Mouse (Mus musculus) kidney, embryonic 14.5 days (tissue): ENCODE data around the gene Babam2. TPM values are rescaled to one million over a fixed set of nuclear protein-coding genes. Genes with fewer than 3 reads are reported as not detected.

Experiments
- ATAC-seq: fragments of 200-750 bp; cut with Nextera tagmentation; 2 replicates; pipeline ENCODE4 v1.8.0; 2017; ENCODE audit warnings: moderate number of reproducible peaks, mild to moderate bottlenecking, moderate TSS enrichment, moderate library complexity; ENCODE audit not compliant: low FRiP score, low TSS enrichment
- H3K27ac ChIP-seq: fragments of 300-500 bp; sonication (generic); 2 replicates; pipeline ENCODE4 v1.5.1; 2014; ENCODE audit warnings: low read depth, mild to moderate bottlenecking, low read length, moderate library complexity, mixed read lengths
- H3K27me3 ChIP-seq: fragments of 300-500 bp; sonication (generic); 2 replicates; pipeline ENCODE4 v1.6.1; 2014; ENCODE audit warnings: mild to moderate bottlenecking, low read length; ENCODE audit not compliant: control insufficient read depth, insufficient read depth
- H3K36me3 ChIP-seq: fragments of 300-500 bp; sonication (generic); 2 replicates; pipeline ENCODE4 v1.6.1; 2014; ENCODE audit warnings: low read length, mixed read lengths; ENCODE audit not compliant: control insufficient read depth, insufficient read depth
- H3K4me1 ChIP-seq: fragments of 300-500 bp; sonication (generic); 2 replicates; pipeline ENCODE4 v1.6.1; 2014; ENCODE audit warnings: low read length, mixed read lengths; ENCODE audit not compliant: control insufficient read depth, insufficient read depth
- H3K4me2 ChIP-seq: fragments of 300-500 bp; sonication (generic); replicated peaks from 2 replicates; pipeline ENCODE4 v1.6.1; 2014; ENCODE audit warnings: low read depth, mild to moderate bottlenecking, low read length
- H3K4me3 ChIP-seq: fragments of 300-500 bp; sonication (generic); 2 replicates; pipeline ENCODE4 v1.5.1; 2014; ENCODE audit warnings: mild to moderate bottlenecking, low read length
- H3K9ac ChIP-seq: fragments of 300-500 bp; sonication (generic); 2 replicates; pipeline ENCODE4 v1.6.1; 2014; ENCODE audit warnings: low read depth, mild to moderate bottlenecking, low read length, moderate library complexity
- H3K9me3 ChIP-seq: fragments of 300-500 bp; sonication (generic); 2 replicates; pipeline ENCODE4 v1.6.1; 2016; ENCODE audit warnings: low read length; ENCODE audit not compliant: control insufficient read depth
- WGBS: fragments of 180-500 bp; shearing (Covaris S2); extraction: QIAGEN DNeasy Blood & Tissue Kit; methylation state at CpG from one replicate; pipeline ENCODE4 v1.1.7; 2014; 5-methylcytosine and 5-hydroxymethylcytosine counted together
- polyA plus RNA-seq: library from polyadenylated mRNA; unstranded; fragments of >200 nt; fragmentation: Nextera tagmentation; extraction: Ambion mirVana; gene quantifications from 2 replicates; pipeline ENCODE4 v1.2.1, GENCODE M21; 2014

Babam2 gene
- polyA plus RNA-seq, 1 experiment from 2014 or later, result 60.6 TPM

- no peak for ATAC-seq
- Histone ChIP-seq H3K27me3 (no peaks in the 10 kb centered on the region), H3K9me3 (no peaks in the 10 kb centered on the region), H3K4me3 (no peak overlapping the region), H3K4me1 (no peaks in the 10 kb centered on the region), H3K4me2 (no peak overlapping the region), H3K9ac (no peak overlapping the region), H3K27ac (no peak overlapping the region), H3K36me3 (no peaks in the 10 kb centered on the region; the same call in 1 of the 2 replicates)
- 94% methylated on average over 7 of the region's 7 CpGs for WGBS
These were observed 317.3 kb downstream of the Babam2 start for GRCm38 (mm10) chr5:32014786-32015185.

GRCm38 (mm10) chr5:32015949-32016478 lies 318.5 kb downstream of the Babam2 start:
- Histone ChIP-seq H3K36me3 (no peaks in the 10 kb centered on the region), H3K4me1 (no peaks in the 10 kb centered on the region), H3K27me3 (no peaks in the 10 kb centered on the region), H3K9me3 (no peaks in the 10 kb centered on the region), H3K9ac (no peak overlapping the region), H3K4me3 (no peak overlapping the region), H3K4me2 (no peak overlapping the region), H3K27ac (no peak overlapping the region)
- WGBS, result 79% methylated on average over 9 of the region's 9 CpGs
- ATAC-seq, result no peak

GRCm38 (mm10) chr5:32017686-32018085 lies 320.2 kb downstream of the Babam2 start:
- no peaks in the 10 kb centered on the region for H3K27me3 ChIP-seq
- H3K4me3 ChIP-seq, result no peak overlapping the region
- no peak overlapping the region for H3K27ac ChIP-seq
- no peaks in the 10 kb centered on the region for H3K9me3 ChIP-seq
- no peak overlapping the region for H3K9ac ChIP-seq
- no peaks in the 10 kb centered on the region for H3K36me3 ChIP-seq
- no peak for ATAC-seq
- no peak overlapping the region for H3K4me2 ChIP-seq
- H3K4me1 ChIP-seq, result no peaks in the 10 kb centered on the region
- 73% methylated on average over 3 of the region's 3 CpGs for WGBS

- 87% methylated on average over 2 of the region's 2 CpGs for WGBS
- ATAC-seq, result no peak
These were observed 320.8 kb downstream of the Babam2 start for GRCm38 (mm10) chr5:32018276-32018675.

GRCm38 (mm10) chr5:32029834-32030433 lies 332.4 kb downstream of the Babam2 start:
- ATAC-seq, result no peak

More at GRCm38 (mm10) chr5:32018276-32018675, 320.8 kb downstream of the Babam2 start:
- no peaks in the 10 kb centered on the region for H3K27me3 ChIP-seq
- no peak overlapping the region for H3K4me2 ChIP-seq
- no peaks in the 10 kb centered on the region for H3K9me3 ChIP-seq
- H3K4me1 ChIP-seq, result no peaks in the 10 kb centered on the region
- no peaks in the 10 kb centered on the region for H3K36me3 ChIP-seq
- no peak overlapping the region for H3K9ac ChIP-seq
- no peak overlapping the region for H3K27ac ChIP-seq
- H3K4me3 ChIP-seq, result no peak overlapping the region

GRCm38 (mm10) chr5:32033185-32033584 lies 335.7 kb downstream of the Babam2 start:
- Histone ChIP-seq H3K4me2 (no peak overlapping the region), H3K9ac (no peak overlapping the region), H3K27me3 (no peaks in the 10 kb centered on the region), H3K4me1 (0 out of 2 replicates have a peak, but pooled peaks cover 3% of the 10 kb centered on the region), H3K36me3 (no peaks in the 10 kb centered on the region), H3K27ac (no peak overlapping the region), H3K4me3 (no peak overlapping the region), H3K9me3 (no peaks in the 10 kb centered on the region)
- ATAC-seq, result no peak
- WGBS, result 66% methylated on average over 4 of the region's 4 CpGs

More at GRCm38 (mm10) chr5:32029834-32030433, 332.4 kb downstream of the Babam2 start:
- Histone ChIP-seq H3K4me2 (no peak overlapping the region), H3K9ac (no peak overlapping the region), H3K9me3 (no peaks in the 10 kb centered on the region), H3K4me3 (no peak overlapping the region), H3K27me3 (no peaks in the 10 kb centered on the region), H3K36me3 (no peaks in the 10 kb centered on the region), H3K4me1 (0 out of 2 replicates have a peak, but pooled peaks cover 3% of the 10 kb centered on the region), H3K27ac (no peak overlapping the region)
- 89% methylated on average over 3 of the region's 3 CpGs for WGBS

- no peak overlapping the region for H3K27ac ChIP-seq
- 0 out of 2 replicates have a peak, but pooled peaks cover 3% of the 10 kb centered on the region for H3K4me1 ChIP-seq
- ATAC-seq, result no peak
- H3K9ac ChIP-seq, result no peak overlapping the region
- H3K27me3 ChIP-seq, result no peaks in the 10 kb centered on the region
- H3K4me3 ChIP-seq, result no peak overlapping the region
- no peaks in the 10 kb centered on the region for H3K36me3 ChIP-seq
- no peaks in the 10 kb centered on the region for H3K9me3 ChIP-seq
- H3K4me2 ChIP-seq, result no peak overlapping the region
These were observed 336.1 kb downstream of the Babam2 start for GRCm38 (mm10) chr5:32033621-32034020.

- H3K4me1 ChIP-seq, result 0 out of 2 replicates have a peak, but pooled peaks cover 3% of the 10 kb centered on the region
These were observed 337.1 kb downstream of the Babam2 start for GRCm38 (mm10) chr5:32034475-32035054.

GRCm38 (mm10) chr5:32035721-32036320 lies 338.3 kb downstream of the Babam2 start:
- H3K9me3 ChIP-seq, result no peaks in the 10 kb centered on the region
- no peak overlapping the region for H3K4me2 ChIP-seq
- no peak overlapping the region for H3K9ac ChIP-seq
- no peaks in the 10 kb centered on the region for H3K27me3 ChIP-seq
- no peak overlapping the region for H3K27ac ChIP-seq
- H3K4me1 ChIP-seq, result 0 out of 2 replicates have a peak, but pooled peaks cover 3% of the 10 kb centered on the region
- WGBS, result 72% methylated on average over 7 of the region's 7 CpGs
- no peak overlapping the region for H3K4me3 ChIP-seq
- ATAC-seq, result no peak
- H3K36me3 ChIP-seq, result no peaks in the 10 kb centered on the region

More at GRCm38 (mm10) chr5:32034475-32035054, 337.1 kb downstream of the Babam2 start:
- Histone ChIP-seq H3K27ac (no peak overlapping the region), H3K27me3 (no peaks in the 10 kb centered on the region), H3K9me3 (no peaks in the 10 kb centered on the region), H3K4me2 (no peak overlapping the region), H3K36me3 (no peaks in the 10 kb centered on the region), H3K9ac (no peak overlapping the region), H3K4me3 (no peak overlapping the region)
- 74% methylated on average over 8 of the region's 8 CpGs for WGBS
- no peak for ATAC-seq
